ENCODE assay signal across 23 mouse cellular contexts in genomic region chr1:20653513-20654506, GRCm38 (mm10). TPM values are rescaled to one million over a fixed set of nuclear protein-coding genes. Genes with fewer than 3 reads are reported as not detected.
DNase-seq lines count a peak whose midpoint lies in the region; ATAC-seq and TF ChIP-seq lines count a peak whose summit lies in the region.
"Had no signal": no experiment of that assay in that cellular context is flagged by ENCODE, and none has a peak within 500 bp of the region (broad histone marks: within the 10 kb centered on the region; RNA-seq: fewer than 3 reads in every experiment).

No protein-coding gene starts in this region.

- H3K27ac ChIP-seq in liver, adult 2 months (replicated peaks; ENCODE audit: insufficient read depth, low read depth, low read length) = 0 out of 2 replicates have a peak overlapping the region, but pooled peaks have one; percentile 4
- H3K27ac ChIP-seq in liver, embryonic 11.5 days (ENCODE audit: low read depth, low read length) = no peak overlapping the region
- peak overlapping the region; percentile 87 for H3K27ac ChIP-seq in kidney, embryonic 14.5 days (ENCODE audit: low read depth, low read length)
- H3K27ac ChIP-seq: embryonic facial prominence, embryonic 13.5 days; forebrain, embryonic 15.5 days; heart, embryonic 15.5 days; liver, embryonic 12.5 days had no signal

- no peak for ATAC-seq in liver, embryonic 11.5 days (replicated peaks; ENCODE audit: low FRiP score)
- ATAC-seq in kidney, embryonic 14.5 days (ENCODE audit: low FRiP score, low TSS enrichment) = peak; percentile 76; the same call in 1 of the 2 replicates
- ATAC-seq: forebrain, embryonic 15.5 days; hindbrain, embryonic 16.5 days; liver, embryonic 12.5 days; midbrain, embryonic 16.5 days had no signal

- peak; percentile 77 for DNase-seq in liver, adult 2 months (ENCODE audit: extremely low read depth, low read depth, low spot score)
- no peak for DNase-seq in liver, embryonic 11.5 days (ENCODE audit: low spot score)
- peak; percentile 89 for DNase-seq in kidney, adult 11 months
- DNase-seq in kidney, postnatal 36 days = peak; percentile 63 to 84
- no peak for DNase-seq in right cerebral cortex, adult 2 months (ENCODE audit: low spot score in 2 of 2)
- DNase-seq in embryo, embryonic 10 days (ENCODE audit: low spot score) = no peak
- no peak for DNase-seq in ovary, adult 18-20 months (ENCODE audit: low spot score)
- DNase-seq: B cell, adult 2 months; cerebellum, adult 9-11 months; gastrocnemius, postnatal 25 days; lung, adult 2 months; retina, postnatal 1 day; thymus, postnatal 14 days had no signal

- TF ChIP-seq CTCF in liver, adult 2 months (IDR thresholded peaks at IDR 0.05; ENCODE audit: low read depth, low read length) = no peak

- no peak for TF ChIP-seq POLR2A in liver, adult 2 months (IDR thresholded peaks at IDR 0.05; ENCODE audit: extremely low read depth, insufficient read depth, low read length)

- H3K27me3 ChIP-seq in liver, adult 2 months (ENCODE audit: control insufficient read depth, insufficient read depth, low read length) = no peaks in the 10 kb centered on the region
- H3K27me3 ChIP-seq in liver, embryonic 11.5 days (replicated peaks; ENCODE audit: control insufficient read depth, insufficient read depth, low read length) = no peaks in the 10 kb centered on the region
- no peaks in the 10 kb centered on the region for H3K27me3 ChIP-seq in kidney, embryonic 14.5 days (ENCODE audit: control insufficient read depth, insufficient read depth, low read length)
- H3K27me3 ChIP-seq: embryonic facial prominence, embryonic 13.5 days; forebrain, embryonic 15.5 days; heart, embryonic 15.5 days; liver, embryonic 12.5 days; megakaryocyte, embryonic 14.5 days had no signal

- H3K4me1 ChIP-seq in liver, adult 2 months (ENCODE audit: control insufficient read depth, insufficient read depth, low read length) = peaks cover 6% of the 10 kb centered on the region; the same call in 1 of the 2 replicates
- H3K4me1 ChIP-seq in liver, embryonic 11.5 days (replicated peaks; ENCODE audit: control insufficient read depth, insufficient read depth, low read length) = no peaks in the 10 kb centered on the region
- H3K4me1 ChIP-seq in kidney, embryonic 14.5 days (ENCODE audit: control insufficient read depth, insufficient read depth, low read length) = peaks cover 3% of the 10 kb centered on the region; the same call in 1 of the 2 replicates
- H3K4me1 ChIP-seq: embryonic facial prominence, embryonic 13.5 days; forebrain, embryonic 15.5 days; heart, embryonic 15.5 days; liver, embryonic 12.5 days; megakaryocyte, embryonic 14.5 days had no signal

- no peak overlapping the region for H3K4me2 ChIP-seq in liver, embryonic 11.5 days
- no peak overlapping the region for H3K4me2 ChIP-seq in kidney, embryonic 14.5 days (replicated peaks; ENCODE audit: low read depth, low read length)
- H3K4me2 ChIP-seq: embryonic facial prominence, embryonic 13.5 days; forebrain, embryonic 15.5 days; heart, embryonic 15.5 days; liver, embryonic 12.5 days had no signal

- H3K9ac ChIP-seq in liver, adult 2 months (ENCODE audit: low read depth, low read length) = no peak overlapping the region
- no peak overlapping the region for H3K9ac ChIP-seq in liver, embryonic 11.5 days (ENCODE audit: low read depth, low read length)
- H3K9ac ChIP-seq in kidney, embryonic 14.5 days (ENCODE audit: low read depth, low read length) = no peak overlapping the region
- H3K9ac ChIP-seq: embryonic facial prominence, embryonic 13.5 days; forebrain, embryonic 15.5 days; heart, embryonic 15.5 days; liver, embryonic 12.5 days had no signal

- no peaks in the 10 kb centered on the region for H3K36me3 ChIP-seq in liver, adult 2 months (ENCODE audit: control insufficient read depth, insufficient read depth, low read length)
- no peaks in the 10 kb centered on the region for H3K36me3 ChIP-seq in liver, embryonic 11.5 days (ENCODE audit: control insufficient read depth, insufficient read depth, low read length)
- H3K36me3 ChIP-seq in kidney, embryonic 14.5 days (ENCODE audit: control insufficient read depth, insufficient read depth, low read length) = no peaks in the 10 kb centered on the region
- H3K36me3 ChIP-seq: embryonic facial prominence, embryonic 13.5 days; forebrain, embryonic 15.5 days; heart, embryonic 15.5 days; liver, embryonic 12.5 days had no signal

- H3K79me2 ChIP-seq in liver, adult 2 months (ENCODE audit: control insufficient read depth, insufficient read depth, low read length) = no peaks in the 10 kb centered on the region

- H3K9me3 ChIP-seq in liver, embryonic 11.5 days (ENCODE audit: control insufficient read depth, low read length) = no peaks in the 10 kb centered on the region
- no peaks in the 10 kb centered on the region for H3K9me3 ChIP-seq in kidney, embryonic 14.5 days (ENCODE audit: control insufficient read depth, low read length)
- H3K9me3 ChIP-seq: embryonic facial prominence, embryonic 13.5 days; forebrain, embryonic 15.5 days; heart, embryonic 15.5 days; liver, embryonic 12.5 days had no signal

- H3K4me3 ChIP-seq in liver, adult 2 months (ENCODE audit: insufficient read depth, low read depth, low read length) = no peak overlapping the region
- H3K4me3 ChIP-seq in liver, embryonic 11.5 days (ENCODE audit: low read depth, low read length) = no peak overlapping the region
- H3K4me3 ChIP-seq in kidney, embryonic 14.5 days (ENCODE audit: low read length) = no peak overlapping the region
- H3K4me3 ChIP-seq: embryonic facial prominence, embryonic 13.5 days; forebrain, embryonic 15.5 days; heart, embryonic 15.5 days; liver, embryonic 12.5 days; megakaryocyte, embryonic 14.5 days had no signal

- WGBS in liver, adult 2 months = 16% methylated on average over 6 of the region's 6 CpGs
- 59% methylated on average over 6 of the region's 6 CpGs for WGBS in liver, embryonic 11.5 days
- WGBS in kidney, embryonic 14.5 days = 50% methylated on average over 6 of the region's 6 CpGs

RNA-seq across cellular contexts. Expression of gene Pkhd1, which starts 35.9 kb away (rescaled TPM):
- 8.1 and 10.0 TPM in 2 replicates for total RNA-seq in liver, adult 2 months (2014; rRNA removed)
- polyA plus RNA-seq in liver, adult 2 months (2012; rRNA removed) = 0.97 and 1.5 TPM in 2 replicates
- polyA plus RNA-seq in liver, embryonic 11.5 days (2014; fragmentation: Nextera tagmentation; extraction: Ambion mirVana) = 0.26 and 0.37 TPM in 2 replicates
- 4.6 and 5.0 TPM in 2 replicates for polyA plus RNA-seq in kidney, embryonic 14.5 days (2014; fragmentation: Nextera tagmentation; extraction: Ambion mirVana)
- total RNA-seq: heart, adult 8-10 months; hematopoietic stem cell, adult 5-6 weeks had no signal
- polyA plus RNA-seq: embryonic facial prominence, embryonic 13.5 days; heart, embryonic 15.5 days had no signal

Comparison
In these comparisons a context has a peak if more than half of its experiments do, and no peak if none do; other contexts are left out.
1. DNase-seq: peak in liver, adult 2 months (single experiment), kidney, adult 11 months (single experiment) and kidney, postnatal 36 days (2 of 2); none in liver, embryonic 11.5 days (single experiment), right cerebral cortex, adult 2 months (0 of 2), embryo, embryonic 10 days (single experiment) and ovary, adult 18-20 months (single experiment).